Mouse (Mus musculus) small intestine, adult 2 months (tissue): ENCODE data around the gene Pum2. TPM values are rescaled to one million over a fixed set of nuclear protein-coding genes. Genes with fewer than 3 reads are reported as not detected.
"Not testable (repeated sequence)": the region's sequence is repeated elsewhere in the genome, so short reads cannot be mapped to it uniquely, and the experiment has no call there.

ENCODE experiments used
- H3K27ac ChIP-seq: fragments of 200-500 bp; 2 replicates; pipeline ENCODE4 v1.5.1; 2012; ENCODE audit warnings: low read depth, low read length, control low read depth, inconsistent platforms; ENCODE audit not compliant: insufficient read depth
- H3K27me3 ChIP-seq: fragments of 200-500 bp; 2 replicates; pipeline ENCODE4 v1.6.1; 2012; ENCODE audit warnings: mild to moderate bottlenecking, moderate library complexity, low read length, inconsistent platforms; ENCODE audit not compliant: control insufficient read depth, insufficient read depth
- H3K36me3 ChIP-seq: fragments of 200-500 bp; 2 replicates; pipeline ENCODE4 v1.6.1; 2012; ENCODE audit warnings: mild to moderate bottlenecking, low read length, control low read depth, inconsistent platforms; ENCODE audit not compliant: control insufficient read depth, insufficient read depth
- H3K4me1 ChIP-seq: fragments of 200-500 bp; 2 replicates; pipeline ENCODE4 v1.6.1; 2012; ENCODE audit warnings: low read length, inconsistent platforms, mixed read lengths; ENCODE audit not compliant: control insufficient read depth, insufficient read depth, insufficient read length
- H3K4me3 ChIP-seq: fragments of 200-500 bp; 2 replicates; pipeline ENCODE4 v1.5.1; 2012; ENCODE audit warnings: low read depth, mild to moderate bottlenecking, control low read depth, inconsistent platforms, low read length, moderate library complexity
- CTCF ChIP-seq: fragments of 200-500 bp; IDR thresholded peaks from 2 replicates; pipeline ENCODE4 v1.5.1; 2012; ENCODE audit warnings: low read depth, mild to moderate bottlenecking, control low read depth, inconsistent platforms, low read length, moderate library complexity, mixed read lengths; ENCODE audit not compliant: insufficient replicate concordance, insufficient read length; ENCODE audit errors: extremely low read depth
- POLR2A ChIP-seq: fragments of 200-500 bp; IDR thresholded peaks from 2 replicates; pipeline ENCODE4 v1.6.1; 2012; ENCODE audit warnings: low read depth, mild to moderate bottlenecking, control low read depth, inconsistent platforms, low read length, moderate library complexity
- WGBS: fragments of 180-500 bp; shearing (Covaris S2); methylation state at CpG from one replicate; pipeline ENCODE4 v1.1.7; 2018; 5-methylcytosine and 5-hydroxymethylcytosine counted together
- polyA plus RNA-seq: library from polyadenylated mRNA; depleted of rRNA; stranded (reverse); fragments of >200 nt; gene quantifications from 2 replicates; pipeline ENCODE4 v1.2.3, GENCODE M21; 2012

Pum2 gene
- polyA plus RNA-seq, 1 experiment = 33.9 TPM

DNA sequence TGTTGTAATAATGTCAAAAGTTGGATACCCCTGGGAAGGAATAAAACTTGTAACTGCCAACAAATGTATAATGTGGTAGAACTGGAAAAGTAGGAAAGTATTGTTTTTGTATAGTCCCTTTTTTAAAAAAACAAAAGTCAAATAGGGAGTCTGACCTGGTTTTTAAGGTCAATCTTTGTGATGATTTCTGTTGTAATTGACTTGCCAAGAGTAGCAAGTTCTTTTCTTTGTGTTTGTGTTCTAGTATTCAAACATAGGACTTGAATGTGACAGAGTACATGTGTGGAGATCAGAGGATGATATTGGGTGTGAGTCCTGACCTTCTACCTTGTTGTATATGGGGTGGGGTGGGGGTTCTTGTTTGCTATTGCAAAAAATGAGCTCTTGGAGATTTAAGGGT, 4.0 kb downstream of the Pum2 start:
- peaks cover 2% of the 10 kb centered on the region; the same call in 1 of the 2 replicates for H3K36me3 ChIP-seq
- H3K27ac ChIP-seq = no peak overlapping the region
- TF ChIP-seq POLR2A (no peak), CTCF (no peak)
- H3K4me1 ChIP-seq = peaks cover 4% of the 10 kb centered on the region
- no peaks in the 10 kb centered on the region for H3K27me3 ChIP-seq
- H3K4me3 ChIP-seq = no peak overlapping the region

- peaks cover 6% of the 10 kb centered on the region; the same call in 1 of the 2 replicates for H3K4me1 ChIP-seq
- H3K27me3 ChIP-seq = no peaks in the 10 kb centered on the region
- H3K4me3 ChIP-seq = no peak overlapping the region
- H3K36me3 ChIP-seq = peaks cover 3% of the 10 kb centered on the region
- no peak overlapping the region for H3K27ac ChIP-seq
- no peak for TF ChIP-seq CTCF
- no peak for TF ChIP-seq POLR2A
- 67% methylated on average over 1 of the region's 1 CpGs for WGBS
Observed at GRCm38 (mm10) chr12:8684200-8684599, 10.3 kb downstream of the Pum2 start.

DNA sequence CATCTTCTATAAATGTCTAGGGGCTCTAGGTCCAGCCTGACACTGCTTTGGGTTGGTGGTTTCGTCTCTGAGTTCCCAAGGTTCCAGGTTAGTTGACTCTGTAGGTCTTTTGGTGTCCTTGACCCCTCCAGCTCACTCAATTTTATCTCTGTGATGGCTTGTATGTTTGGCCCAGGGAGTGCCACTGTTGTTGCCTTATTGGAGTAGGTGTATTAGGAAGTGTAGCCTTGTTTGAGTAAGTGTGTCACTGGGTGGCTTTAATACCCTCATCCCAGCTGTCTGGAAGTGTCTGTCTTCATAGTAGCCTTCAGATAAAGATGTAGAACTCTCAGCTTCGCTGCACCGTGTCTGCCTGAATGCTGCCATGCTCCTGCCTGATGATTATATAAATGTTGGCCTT, 11.1 kb downstream of the Pum2 start:
- H3K36me3 ChIP-seq = peaks cover 1% of the 10 kb centered on the region
- H3K4me3 ChIP-seq = no peak overlapping the region
- 86% methylated on average over 3 of the region's 3 CpGs for WGBS
- H3K4me1 ChIP-seq = peaks cover 6% of the 10 kb centered on the region; the same call in 1 of the 2 replicates
- no peak overlapping the region for H3K27ac ChIP-seq
- H3K27me3 ChIP-seq = no peaks in the 10 kb centered on the region
- TF ChIP-seq CTCF = no peak
- no peak for TF ChIP-seq POLR2A

GRCm38 (mm10) chr12:8689882-8690281, 15.9 kb downstream of the Pum2 start:
- not testable (repeated sequence) for H3K27me3 ChIP-seq, H3K36me3 ChIP-seq, H3K27ac ChIP-seq, H3K4me1 ChIP-seq, H3K4me3 ChIP-seq
- 88% methylated on average over 2 of the region's 3 CpGs for WGBS

DNA sequence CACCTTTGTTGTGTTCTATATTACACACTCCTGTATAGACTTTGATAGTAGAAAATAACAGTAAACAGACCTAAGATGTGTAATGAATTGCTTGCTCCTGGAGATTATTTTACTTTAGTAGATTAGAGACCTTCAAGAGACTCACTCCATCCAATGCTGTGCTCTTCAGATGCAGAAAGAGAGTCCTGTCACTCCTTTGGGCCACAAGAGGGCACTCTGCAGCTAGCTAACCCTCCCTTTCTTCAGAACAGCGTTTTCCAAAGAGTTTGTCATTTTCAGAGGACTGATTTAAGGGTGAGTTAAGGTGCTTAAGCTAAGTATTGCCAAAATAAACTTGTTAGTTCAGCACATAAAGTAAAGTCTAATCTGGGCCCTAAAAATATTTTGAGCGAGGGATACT, 25.0 kb downstream of the Pum2 start:
- Histone ChIP-seq H3K27me3 (no peaks in the 10 kb centered on the region), H3K4me3 (no peak overlapping the region), H3K27ac (no peak overlapping the region), H3K4me1 (no peaks in the 10 kb centered on the region), H3K36me3 (peaks cover 7% of the 10 kb centered on the region)
- TF ChIP-seq CTCF (peak; percentile 46; the same call in 1 of the 2 replicates), POLR2A (no peak)
- WGBS = 48% methylated on average over 2 of the region's 2 CpGs

- TF ChIP-seq CTCF = no peak
- no peak for TF ChIP-seq POLR2A
- peaks cover 16% of the 10 kb centered on the region for H3K36me3 ChIP-seq
- H3K27me3 ChIP-seq = no peaks in the 10 kb centered on the region
- no peak overlapping the region for H3K27ac ChIP-seq
- 36% methylated on average over 1 of the region's 1 CpGs for WGBS
- H3K4me1 ChIP-seq = no peaks in the 10 kb centered on the region
- H3K4me3 ChIP-seq = no peak overlapping the region
Observed at GRCm38 (mm10) chr12:8703988-8704387, 30.1 kb downstream of the Pum2 start.

DNA sequence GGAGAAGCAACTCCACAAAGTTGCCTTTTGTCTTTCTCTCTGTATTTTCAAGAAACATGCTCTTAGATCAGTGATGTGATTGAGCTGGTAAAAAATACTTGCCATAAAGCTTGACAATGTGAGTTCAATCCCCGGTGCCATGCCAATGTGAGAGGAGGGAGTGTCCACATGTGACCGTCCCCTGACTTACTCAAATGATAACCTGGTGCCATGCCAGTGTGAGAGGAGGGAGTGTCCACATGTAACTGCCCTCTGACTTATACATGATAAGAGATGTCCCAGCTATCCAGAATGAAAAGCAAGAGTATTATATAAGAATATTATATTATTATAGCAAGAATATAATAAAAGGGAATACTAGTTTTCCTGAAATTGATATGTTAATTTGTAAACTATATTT, 34.9 kb downstream of the Pum2 start:
- WGBS = 52% methylated on average over 2 of the region's 2 CpGs
- H3K36me3 ChIP-seq = peaks cover 24% of the 10 kb centered on the region
- H3K4me1 ChIP-seq = no peaks in the 10 kb centered on the region
- TF ChIP-seq CTCF = no peak
- TF ChIP-seq POLR2A = no peak
- no peaks in the 10 kb centered on the region for H3K27me3 ChIP-seq
- H3K27ac ChIP-seq = no peak overlapping the region
- H3K4me3 ChIP-seq = no peak overlapping the region

DNA sequence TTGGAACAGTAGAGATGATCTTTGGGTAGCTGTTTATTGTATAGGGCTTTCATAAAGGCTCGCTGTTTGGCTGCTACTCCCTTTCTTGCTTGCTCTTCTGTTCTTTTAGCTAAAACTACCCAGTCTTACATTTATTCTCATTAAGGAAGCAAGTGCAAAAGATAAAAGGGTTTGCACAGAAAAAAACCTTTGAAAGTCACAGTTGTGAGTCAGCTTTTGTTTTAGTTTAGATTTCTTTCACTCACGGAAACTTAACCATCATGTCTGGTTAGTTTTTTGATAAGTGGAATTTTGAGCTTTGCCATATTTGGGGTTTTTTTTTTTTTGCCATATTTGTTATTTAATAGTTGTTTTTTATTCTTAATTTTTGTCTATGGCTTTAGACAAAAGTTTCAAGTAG, 38.7 kb downstream of the Pum2 start:
- no peaks in the 10 kb centered on the region for H3K27me3 ChIP-seq
- H3K4me3 ChIP-seq = no peak overlapping the region
- H3K36me3 ChIP-seq = peaks cover 23% of the 10 kb centered on the region
- WGBS = 89% methylated on average over 2 of the region's 2 CpGs
- H3K4me1 ChIP-seq = no peaks in the 10 kb centered on the region
- H3K27ac ChIP-seq = no peak overlapping the region
- TF ChIP-seq CTCF (no peak), POLR2A (no peak)
